Mouse (Mus musculus) liver, embryonic 15.5 days (tissue): ENCODE results near the gene Shf. TPM values are rescaled to one million over a fixed set of nuclear protein-coding genes. Genes with fewer than 3 reads are reported as not detected.

ENCODE experiments used
- ATAC-seq: fragments of 200-750 bp; cut with Nextera tagmentation; 2 replicates; pipeline ENCODE4 v1.8.0; 2017; ENCODE audit warnings: moderate number of reproducible peaks, mild to moderate bottlenecking, moderate library complexity; ENCODE audit not compliant: insufficient read depth
- H3K27ac ChIP-seq: fragments of 300-500 bp; sonication (generic); replicated peaks from 2 replicates; pipeline ENCODE4 v1.5.1; 2015; ENCODE audit warnings: mild to moderate bottlenecking, inconsistent platforms
- H3K27me3 ChIP-seq: fragments of 300-500 bp; sonication (generic); 2 replicates; pipeline ENCODE4 v1.6.1; 2015; ENCODE audit warnings: mild to moderate bottlenecking, inconsistent platforms
- H3K36me3 ChIP-seq: fragments of 300-500 bp; sonication (generic); replicated peaks from 2 replicates; pipeline ENCODE4 v1.6.1; 2015; ENCODE audit warnings: moderate library complexity, mild to moderate bottlenecking, inconsistent platforms
- H3K4me1 ChIP-seq: fragments of 300-500 bp; sonication (generic); replicated peaks from 2 replicates; pipeline ENCODE4 v1.6.1; 2015; ENCODE audit warnings: inconsistent platforms
- H3K4me2 ChIP-seq: fragments of 300-500 bp; sonication (generic); 2 replicates; pipeline ENCODE4 v1.6.1; 2015; ENCODE audit warnings: moderate library complexity, mild to moderate bottlenecking, inconsistent platforms
- H3K4me3 ChIP-seq: fragments of 300-500 bp; sonication (generic); replicated peaks from 2 replicates; pipeline ENCODE4 v1.5.1; 2015; ENCODE audit warnings: mild to moderate bottlenecking, inconsistent platforms
- H3K9ac ChIP-seq: fragments of 300-500 bp; sonication (generic); 2 replicates; pipeline ENCODE4 v1.6.1; 2015; ENCODE audit warnings: moderate library complexity, mild to moderate bottlenecking, inconsistent platforms
- H3K9me3 ChIP-seq: fragments of 300-500 bp; sonication (generic); replicated peaks from 2 replicates; pipeline ENCODE4 v1.6.1; 2016; ENCODE audit warnings: inconsistent platforms
- WGBS: fragments of 180-500 bp; shearing (Covaris S2); methylation state at CpG from one replicate; pipeline ENCODE4 v1.1.7; 2015; ENCODE audit warnings: mixed read lengths; ENCODE audit not compliant: insufficient replicate concordance; 5-methylcytosine and 5-hydroxymethylcytosine counted together
- polyA plus RNA-seq: library from polyadenylated mRNA; unstranded; fragments of >200 nt; fragmentation: Nextera tagmentation; extraction: Ambion mirVana; gene quantifications from 2 replicates; pipeline ENCODE4 v1.2.1, GENCODE M21; 2015

The Shf gene
- polyA plus RNA-seq, 1 experiment from 2014 or later = 1.1 TPM

- H3K4me3 ChIP-seq = no peak overlapping the region
- H3K9ac ChIP-seq = no peak overlapping the region
- H3K4me2 ChIP-seq = no peak overlapping the region
- H3K4me1 ChIP-seq = no peaks in the 10 kb centered on the region
- no peaks in the 10 kb centered on the region for H3K36me3 ChIP-seq
- 37% methylated on average over 3 of the region's 3 CpGs for WGBS
- no peak overlapping the region for H3K27ac ChIP-seq
- ATAC-seq = no peak
- no peaks in the 10 kb centered on the region for H3K27me3 ChIP-seq
- H3K9me3 ChIP-seq = no peaks in the 10 kb centered on the region
Measured at GRCm38 (mm10) chr2:122323960-122324359, 45.0 kb downstream of the Shf start.

GRCm38 (mm10) chr2:122317384-122317783 is 51.6 kb downstream of the Shf start:
- no peak overlapping the region for H3K4me2 ChIP-seq
- H3K4me3 ChIP-seq = no peak overlapping the region
- H3K27me3 ChIP-seq = peaks cover 51% of the 10 kb centered on the region
- no peak overlapping the region for H3K27ac ChIP-seq
- no peaks in the 10 kb centered on the region for H3K4me1 ChIP-seq
- H3K9ac ChIP-seq = no peak overlapping the region
- H3K36me3 ChIP-seq = no peaks in the 10 kb centered on the region
- no peak for ATAC-seq
- no peaks in the 10 kb centered on the region for H3K9me3 ChIP-seq
- WGBS = 50% methylated on average over 4 of the region's 4 CpGs

GRCm38 (mm10) chr2:122315372-122315771 is 53.6 kb downstream of the Shf start, which contains the start of gene Duox1:
TSS of gene Duox1 (plus strand) at chr2:122315672.
- Histone ChIP-seq H3K4me3 (no peak within 1 kb of the TSS), H3K27ac (no peak within 1 kb of the TSS), H3K4me1 (no peaks in the 10 kb centered on the region), H3K9ac (no peak within 1 kb of the TSS), H3K4me2 (no peak within 1 kb of the TSS), H3K27me3 (peaks cover 70% of the 10 kb centered on the region), H3K36me3 (no peaks in the 10 kb centered on the region), H3K9me3 (no peaks in the 10 kb centered on the region)
- ATAC-seq = no peak
- 60% methylated on average over 7 of the region's 7 CpGs for WGBS

GRCm38 (mm10) chr2:122313536-122313935 is 55.4 kb downstream of the Shf start, which contains the start of gene Duoxa1:
TSS of gene Duoxa1 (minus strand) at chr2:122313730.
- Histone ChIP-seq H3K4me1 (no peaks in the 10 kb centered on the region), H3K27me3 (peaks cover 88% of the 10 kb centered on the region), H3K36me3 (no peaks in the 10 kb centered on the region), H3K27ac (no peak within 1 kb of the TSS), H3K9ac (no peak within 1 kb of the TSS), H3K9me3 (no peaks in the 10 kb centered on the region), H3K4me2 (peak within 1 kb of the TSS; percentile 41), H3K4me3 (no peak within 1 kb of the TSS)
- 5% methylated on average over 24 of the region's 24 CpGs for WGBS
- ATAC-seq = no peak

- no peak overlapping the region for H3K9ac ChIP-seq
- ATAC-seq = no peak
- H3K9me3 ChIP-seq = no peaks in the 10 kb centered on the region
- H3K27ac ChIP-seq = no peak overlapping the region
- H3K27me3 ChIP-seq = peaks cover 92% of the 10 kb centered on the region
- no peaks in the 10 kb centered on the region for H3K36me3 ChIP-seq
- no peak overlapping the region for H3K4me3 ChIP-seq
- WGBS = 3% methylated on average over 27 of the region's 27 CpGs
- H3K4me1 ChIP-seq = no peaks in the 10 kb centered on the region
- H3K4me2 ChIP-seq = peak overlapping the region; percentile 41
Measured at GRCm38 (mm10) chr2:122312722-122313417, 56.1 kb downstream of the Shf start.

GRCm38 (mm10) chr2:122311561-122311960 is 57.4 kb downstream of the Shf start:
- no peak overlapping the region for H3K27ac ChIP-seq
- H3K27me3 ChIP-seq = peaks cover 94% of the 10 kb centered on the region
- H3K4me2 ChIP-seq = no peak overlapping the region
- H3K9me3 ChIP-seq = no peaks in the 10 kb centered on the region
- 40% methylated on average over 2 of the region's 2 CpGs for WGBS
- no peak for ATAC-seq
- no peak overlapping the region for H3K9ac ChIP-seq
- H3K36me3 ChIP-seq = no peaks in the 10 kb centered on the region
- no peaks in the 10 kb centered on the region for H3K4me1 ChIP-seq
- H3K4me3 ChIP-seq = no peak overlapping the region

GRCm38 (mm10) chr2:122309647-122310046 is 59.3 kb downstream of the Shf start:
- no peak overlapping the region for H3K4me2 ChIP-seq
- no peak for ATAC-seq
- H3K4me3 ChIP-seq = no peak overlapping the region
- no peaks in the 10 kb centered on the region for H3K4me1 ChIP-seq
- no peak overlapping the region for H3K27ac ChIP-seq
- H3K27me3 ChIP-seq = peaks cover 96% of the 10 kb centered on the region
- no peaks in the 10 kb centered on the region for H3K36me3 ChIP-seq
- 35% methylated on average over 3 of the region's 3 CpGs for WGBS
- no peak overlapping the region for H3K9ac ChIP-seq
- H3K9me3 ChIP-seq = no peaks in the 10 kb centered on the region

- 24% methylated on average over 4 of the region's 4 CpGs for WGBS
- H3K27ac ChIP-seq = no peak overlapping the region
- H3K4me2 ChIP-seq = no peak overlapping the region
- ATAC-seq = no peak
- peaks cover 96% of the 10 kb centered on the region for H3K27me3 ChIP-seq
- peaks cover 12% of the 10 kb centered on the region; the same call in 1 of the 2 replicates for H3K4me1 ChIP-seq
- no peak overlapping the region for H3K4me3 ChIP-seq
- no peaks in the 10 kb centered on the region for H3K36me3 ChIP-seq
- no peaks in the 10 kb centered on the region for H3K9me3 ChIP-seq
- no peak overlapping the region for H3K9ac ChIP-seq
Measured at GRCm38 (mm10) chr2:122306184-122306583, 62.8 kb downstream of the Shf start.

GRCm38 (mm10) chr2:122305097-122305892 is 63.7 kb downstream of the Shf start:
- H3K4me1 ChIP-seq = peaks cover 16% of the 10 kb centered on the region; the same call in 1 of the 2 replicates
- no peak for ATAC-seq
- no peaks in the 10 kb centered on the region for H3K36me3 ChIP-seq
- H3K9me3 ChIP-seq = no peaks in the 10 kb centered on the region
- H3K4me3 ChIP-seq = no peak overlapping the region
- peaks cover 98% of the 10 kb centered on the region for H3K27me3 ChIP-seq
- WGBS = 64% methylated on average over 16 of the region's 16 CpGs
- H3K4me2 ChIP-seq = no peak overlapping the region
- no peak overlapping the region for H3K27ac ChIP-seq
- no peak overlapping the region for H3K9ac ChIP-seq

GRCm38 (mm10) chr2:122304544-122304943 is 64.4 kb downstream of the Shf start:
- Histone ChIP-seq H3K4me1 (peaks cover 16% of the 10 kb centered on the region; the same call in 1 of the 2 replicates), H3K27me3 (peaks cover 98% of the 10 kb centered on the region), H3K4me2 (no peak overlapping the region), H3K9ac (no peak overlapping the region), H3K36me3 (no peaks in the 10 kb centered on the region), H3K4me3 (no peak overlapping the region), H3K27ac (no peak overlapping the region), H3K9me3 (no peaks in the 10 kb centered on the region)
- WGBS = 65% methylated on average over 6 of the region's 6 CpGs
- no peak for ATAC-seq

- peaks cover 31% of the 10 kb centered on the region; the same call in 1 of the 2 replicates for H3K4me1 ChIP-seq
- H3K9ac ChIP-seq = no peak overlapping the region
- ATAC-seq = no peak
- H3K27ac ChIP-seq = no peak overlapping the region
- no peak overlapping the region for H3K4me2 ChIP-seq
- WGBS = 5% methylated on average over 9 of the region's 9 CpGs
- H3K9me3 ChIP-seq = no peaks in the 10 kb centered on the region
- no peaks in the 10 kb centered on the region for H3K36me3 ChIP-seq
- H3K27me3 ChIP-seq = peaks cover 100% of the 10 kb centered on the region
- H3K4me3 ChIP-seq = no peak overlapping the region
Measured at GRCm38 (mm10) chr2:122302574-122303241, 66.3 kb downstream of the Shf start.
